Mouse (Mus musculus): ENCODE data around the gene Kiz.

Kiz gene

GRCm38 (mm10) chr2:146838596-146839302 lies 16.9 kb upstream of the Kiz start:
- no peak for TF ChIP-seq GATA4 (IDR thresholded peaks at IDR 0.05; ENCODE audit: insufficient replicate concordance, low read length)

GRCm38 (mm10) chr2:146839303-146840030 lies 16.2 kb upstream of the Kiz start:
- TF ChIP-seq GATA4 (IDR thresholded peaks at IDR 0.05; ENCODE audit: insufficient replicate concordance, low read length): no peak

- TF ChIP-seq GATA4 (IDR thresholded peaks at IDR 0.05; ENCODE audit: insufficient replicate concordance, low read length): no peak
Observed at GRCm38 (mm10) chr2:146847863-146848262, 7.8 kb upstream of the Kiz start.

- TF ChIP-seq GATA4 (IDR thresholded peaks at IDR 0.05; ENCODE audit: insufficient replicate concordance, low read length): no peak
Observed at GRCm38 (mm10) chr2:146856120-146856519, 456 bp downstream of the Kiz start.

GRCm38 (mm10) chr2:146856853-146857252 lies 1.2 kb downstream of the Kiz start:
- TF ChIP-seq GATA4 (IDR thresholded peaks at IDR 0.05; ENCODE audit: insufficient replicate concordance, low read length): no peak

- no peak for TF ChIP-seq GATA4 (IDR thresholded peaks at IDR 0.05; ENCODE audit: insufficient replicate concordance, low read length)
Observed at GRCm38 (mm10) chr2:146865781-146866180, 10.1 kb downstream of the Kiz start.

- TF ChIP-seq GATA4 (IDR thresholded peaks at IDR 0.05; ENCODE audit: insufficient replicate concordance, low read length): no peak
Observed at GRCm38 (mm10) chr2:146871300-146872269, 15.9 kb downstream of the Kiz start.

- no peak for TF ChIP-seq GATA4 (IDR thresholded peaks at IDR 0.05; ENCODE audit: insufficient replicate concordance, low read length)
Observed at GRCm38 (mm10) chr2:146872697-146873096, 17.0 kb downstream of the Kiz start.

- no peak for TF ChIP-seq GATA4 (IDR thresholded peaks at IDR 0.05; ENCODE audit: insufficient replicate concordance, low read length)
Observed at GRCm38 (mm10) chr2:146873881-146874441, 18.3 kb downstream of the Kiz start.

- TF ChIP-seq GATA4 (IDR thresholded peaks at IDR 0.05; ENCODE audit: insufficient replicate concordance, low read length): no peak
Observed at GRCm38 (mm10) chr2:146877423-146878098, 21.9 kb downstream of the Kiz start.

GRCm38 (mm10) chr2:146881623-146882022 lies 26.0 kb downstream of the Kiz start:
- no peak for TF ChIP-seq GATA4 (IDR thresholded peaks at IDR 0.05; ENCODE audit: insufficient replicate concordance, low read length)

GRCm38 (mm10) chr2:146884291-146884855 lies 28.7 kb downstream of the Kiz start:
- no peak for TF ChIP-seq GATA4 (IDR thresholded peaks at IDR 0.05; ENCODE audit: insufficient replicate concordance, low read length)

GRCm38 (mm10) chr2:146888786-146889414 lies 33.2 kb downstream of the Kiz start:
- no peak for TF ChIP-seq GATA4 (IDR thresholded peaks at IDR 0.05; ENCODE audit: insufficient replicate concordance, low read length)

- no peak for TF ChIP-seq GATA4 (IDR thresholded peaks at IDR 0.05; ENCODE audit: insufficient replicate concordance, low read length)
Observed at GRCm38 (mm10) chr2:146898977-146899376, 43.3 kb downstream of the Kiz start.

Measured in liver, adult (tissue).